14 mouse cellular contexts compared by ENCODE assay signal in genomic region chrX:36762289-36762688, GRCm38 (mm10). TPM values are rescaled to one million over a fixed set of nuclear protein-coding genes. Genes with fewer than 3 reads are reported as not detected.
DNase-seq lines count a peak whose midpoint lies in the region; ATAC-seq and TF ChIP-seq lines count a peak whose summit lies in the region.
"Had no signal": no experiment of that assay in that cellular context is flagged by ENCODE, and none has a peak within 500 bp of the region (broad histone marks: within the 10 kb centered on the region; RNA-seq: fewer than 3 reads in every experiment).

No protein-coding gene starts in this region.

- H3K4me2 ChIP-seq in forebrain, embryonic 12.5 days = 0 out of 2 replicates have a peak overlapping the region, but pooled peaks have one; percentile 25
- H3K4me2 ChIP-seq in forebrain, embryonic 16.5 days (ENCODE audit: low read length) = no peak overlapping the region
- peak overlapping the region; percentile 33; the same call in 1 of the 2 replicates for H3K4me2 ChIP-seq in forebrain, embryonic 13.5 days
- H3K4me2 ChIP-seq in intestine, postnatal 0 days (replicated peaks; ENCODE audit: low read depth) = no peak overlapping the region
- H3K4me2 ChIP-seq in midbrain, embryonic 13.5 days (replicated peaks) = peak overlapping the region; percentile 10
- H3K4me2 ChIP-seq: lung, embryonic 14.5 days had no signal

- H3K36me3 ChIP-seq in forebrain, embryonic 12.5 days (replicated peaks) = no peaks in the 10 kb centered on the region
- H3K36me3 ChIP-seq in forebrain, embryonic 16.5 days (ENCODE audit: control insufficient read depth, insufficient read depth) = no peaks in the 10 kb centered on the region
- no peaks in the 10 kb centered on the region for H3K36me3 ChIP-seq in forebrain, embryonic 13.5 days (ENCODE audit: poor library complexity, severe bottlenecking)
- H3K36me3 ChIP-seq in intestine, postnatal 0 days (ENCODE audit: control insufficient read depth, insufficient read depth) = no peaks in the 10 kb centered on the region
- H3K36me3 ChIP-seq in midbrain, embryonic 13.5 days = no peaks in the 10 kb centered on the region

- no peak for TF ChIP-seq CTCF in intestine, postnatal 0 days (IDR thresholded peaks at IDR 0.05; ENCODE audit: low read depth)

- H3K9ac ChIP-seq in forebrain, embryonic 12.5 days = no peak overlapping the region
- H3K9ac ChIP-seq in forebrain, embryonic 16.5 days (replicated peaks; ENCODE audit: low read depth, low read length) = no peak overlapping the region
- H3K9ac ChIP-seq in forebrain, embryonic 13.5 days = no peak overlapping the region
- H3K9ac ChIP-seq in intestine, postnatal 0 days (ENCODE audit: low read depth, low read length) = no peak overlapping the region
- H3K9ac ChIP-seq in midbrain, embryonic 13.5 days (replicated peaks) = no peak overlapping the region
- H3K9ac ChIP-seq: lung, embryonic 14.5 days had no signal

- peak overlapping the region; percentile 91 for H3K27ac ChIP-seq in forebrain, embryonic 12.5 days
- no peak overlapping the region for H3K27ac ChIP-seq in forebrain, embryonic 16.5 days (ENCODE audit: low read length)
- H3K27ac ChIP-seq in forebrain, embryonic 13.5 days = peak overlapping the region; percentile 83; the same call in 1 of the 2 replicates
- H3K27ac ChIP-seq in intestine, postnatal 0 days (ENCODE audit: low read depth, low read length) = peak overlapping the region; percentile 86
- H3K27ac ChIP-seq in midbrain, embryonic 13.5 days = peak overlapping the region; percentile 88

- no peak for DNase-seq in left cerebral cortex, postnatal 14 days (ENCODE audit: low spot score in 2 of 2)
- DNase-seq in cerebellum, adult 18-20 months = no peak
- DNase-seq: adrenal gland, postnatal 36 days; cerebellum, adult 11 months; right cerebral cortex, postnatal 4 days had no signal

- H3K27me3 ChIP-seq in forebrain, embryonic 12.5 days = no peaks in the 10 kb centered on the region
- no peaks in the 10 kb centered on the region for H3K27me3 ChIP-seq in forebrain, embryonic 16.5 days (replicated peaks; ENCODE audit: control insufficient read depth, insufficient read depth, low read length)
- no peaks in the 10 kb centered on the region for H3K27me3 ChIP-seq in forebrain, embryonic 13.5 days
- H3K27me3 ChIP-seq in intestine, postnatal 0 days (replicated peaks; ENCODE audit: control insufficient read depth, insufficient read depth, low read length) = no peaks in the 10 kb centered on the region
- H3K27me3 ChIP-seq in midbrain, embryonic 13.5 days = no peaks in the 10 kb centered on the region

- WGBS in forebrain, embryonic 12.5 days = 62% methylated on average over 5 of the region's 5 CpGs
- WGBS in forebrain, embryonic 16.5 days = 59% methylated on average over 5 of the region's 5 CpGs
- WGBS in forebrain, embryonic 13.5 days = 67% methylated on average over 5 of the region's 5 CpGs
- 47% methylated on average over 5 of the region's 5 CpGs for WGBS in intestine, postnatal 0 days
- 60% methylated on average over 5 of the region's 5 CpGs for WGBS in midbrain, embryonic 13.5 days

- no peaks in the 10 kb centered on the region for H3K9me3 ChIP-seq in forebrain, embryonic 12.5 days
- H3K9me3 ChIP-seq in forebrain, embryonic 16.5 days (ENCODE audit: control insufficient read depth, low read length) = no peaks in the 10 kb centered on the region
- no peaks in the 10 kb centered on the region for H3K9me3 ChIP-seq in forebrain, embryonic 13.5 days (replicated peaks)
- no peaks in the 10 kb centered on the region for H3K9me3 ChIP-seq in intestine, postnatal 0 days (ENCODE audit: control insufficient read depth)
- no peaks in the 10 kb centered on the region for H3K9me3 ChIP-seq in midbrain, embryonic 13.5 days
- H3K9me3 ChIP-seq: megakaryocyte, embryonic 14.5 days had no signal

- intact Hi-C loops in left cerebral cortex, postnatal 14 days (cut with DNase I) = no loop called here

- no peak overlapping the region for H3K4me3 ChIP-seq in forebrain, embryonic 12.5 days (replicated peaks)
- H3K4me3 ChIP-seq in forebrain, embryonic 16.5 days (replicated peaks; ENCODE audit: low read length) = no peak overlapping the region
- no peak overlapping the region for H3K4me3 ChIP-seq in forebrain, embryonic 13.5 days
- no peak overlapping the region for H3K4me3 ChIP-seq in intestine, postnatal 0 days (ENCODE audit: low read depth, low read length)
- no peak overlapping the region for H3K4me3 ChIP-seq in midbrain, embryonic 13.5 days (replicated peaks)
- H3K4me3 ChIP-seq: erythroblast, embryonic 14.5 days; megakaryocyte, embryonic 14.5 days had no signal

- ATAC-seq in forebrain, embryonic 12.5 days (ENCODE audit: low FRiP score) = no peak
- ATAC-seq in forebrain, embryonic 16.5 days = no peak
- no peak for ATAC-seq in forebrain, embryonic 13.5 days
- ATAC-seq in intestine, postnatal 0 days = peak; percentile 84
- ATAC-seq in midbrain, embryonic 13.5 days = no peak
- ATAC-seq in CD4-positive, CD25-positive, alpha-beta regulatory T cell, adult 4 months = no peak

- peaks cover 22% of the 10 kb centered on the region for H3K4me1 ChIP-seq in forebrain, embryonic 12.5 days
- H3K4me1 ChIP-seq in forebrain, embryonic 16.5 days (replicated peaks; ENCODE audit: control insufficient read depth, insufficient read depth, low read length) = peaks cover 6% of the 10 kb centered on the region; the same call in 1 of the 2 replicates
- peaks cover 7% of the 10 kb centered on the region for H3K4me1 ChIP-seq in forebrain, embryonic 13.5 days
- no peaks in the 10 kb centered on the region for H3K4me1 ChIP-seq in intestine, postnatal 0 days (replicated peaks; ENCODE audit: control insufficient read depth, insufficient read depth, low read length)
- H3K4me1 ChIP-seq in midbrain, embryonic 13.5 days (replicated peaks) = peaks cover 30% of the 10 kb centered on the region

RNA-seq across cellular contexts. Expression of gene Slc25a43, which starts 18.8 kb away (rescaled TPM):
- polyA plus RNA-seq in forebrain, embryonic 12.5 days (2016; fragmentation: Nextera tagmentation; extraction: Ambion mirVana) = 0.47 and 0.86 TPM in 2 replicates
- polyA plus RNA-seq in forebrain, embryonic 16.5 days (2015; fragmentation: Nextera tagmentation; extraction: Ambion mirVana) = 0.42 and 0.70 TPM in 2 replicates
- polyA plus RNA-seq in forebrain, embryonic 13.5 days (2015; fragmentation: Nextera tagmentation; extraction: Ambion mirVana) = 0.58 and 0.68 TPM in 2 replicates
- polyA plus RNA-seq in intestine, postnatal 0 days (2015; fragmentation: Nextera tagmentation; extraction: Ambion mirVana) = 12.8 and 13.7 TPM in 2 replicates
- 0.63 and 0.78 TPM in 2 replicates for polyA plus RNA-seq in midbrain, embryonic 13.5 days (2015; fragmentation: Nextera tagmentation; extraction: Ambion mirVana)
- under 1 TPM in 1 of 2 experiments, not detected in 1; 0.51 TPM for polyA plus RNA-seq in CD4-positive, CD25-positive, alpha-beta regulatory T cell, adult 4 months (2017; shearing (Covaris generic))
- total RNA-seq in left cerebral cortex, postnatal 14 days (2021) = under 1 TPM in 1 of 2 experiments, not detected in 1; 0.30 TPM
- polyA plus RNA-seq: erythroblast, embryonic 14.5 days had no signal

RNA-seq across cellular contexts. Expression of gene Slc25a5, which starts 33.2 kb away (rescaled TPM):
- 694 and 710 TPM in 2 replicates for polyA plus RNA-seq in forebrain, embryonic 12.5 days (2016; fragmentation: Nextera tagmentation; extraction: Ambion mirVana)
- 460 and 461 TPM in 2 replicates for polyA plus RNA-seq in forebrain, embryonic 16.5 days (2015; fragmentation: Nextera tagmentation; extraction: Ambion mirVana)
- 749 and 783 TPM in 2 replicates for polyA plus RNA-seq in forebrain, embryonic 13.5 days (2015; fragmentation: Nextera tagmentation; extraction: Ambion mirVana)
- polyA plus RNA-seq in intestine, postnatal 0 days (2015; fragmentation: Nextera tagmentation; extraction: Ambion mirVana) = 1,696 and 1,837 TPM in 2 replicates
- 594 and 615 TPM in 2 replicates for polyA plus RNA-seq in midbrain, embryonic 13.5 days (2015; fragmentation: Nextera tagmentation; extraction: Ambion mirVana)
- 1,000 to 10,000 TPM; 1,213 to 1,312 TPM for polyA plus RNA-seq in CD4-positive, CD25-positive, alpha-beta regulatory T cell, adult 4 months (2017; shearing (Covaris generic))
- 100 to 1,000 TPM; 363 to 370 TPM for total RNA-seq in left cerebral cortex, postnatal 14 days (2021)

Comparison
In these comparisons a context has a peak if more than half of its experiments do, and no peak if none do; other contexts are left out.
1. H3K4me2 ChIP-seq: peak in forebrain, embryonic 12.5 days (single experiment), forebrain, embryonic 13.5 days (single experiment) and midbrain, embryonic 13.5 days (single experiment); none in forebrain, embryonic 16.5 days (single experiment) and intestine, postnatal 0 days (single experiment).